In the genomic region with DNA sequence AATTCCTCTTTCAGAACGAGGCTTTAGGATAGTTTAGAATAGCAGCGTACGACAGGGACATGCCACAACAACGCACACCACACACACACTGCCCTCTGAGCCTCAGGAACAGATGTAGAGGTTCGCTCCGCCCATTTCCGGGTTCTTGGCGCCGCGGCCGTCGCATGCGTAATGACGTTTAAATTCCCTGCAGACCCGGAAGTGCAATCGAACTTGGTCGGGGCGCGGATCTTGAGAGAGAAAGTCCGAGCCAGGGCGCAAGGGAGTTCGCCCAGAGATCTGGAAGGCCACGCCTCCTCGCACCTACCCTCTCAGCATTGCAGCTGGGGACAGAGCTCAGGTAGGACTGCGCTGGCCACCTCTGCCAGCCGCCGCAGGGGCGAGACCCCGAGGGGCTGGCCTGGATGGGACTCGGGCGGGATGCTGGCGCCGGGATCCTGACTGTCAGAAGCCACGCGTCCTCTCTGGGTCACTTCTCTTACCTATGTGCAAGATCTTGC, we compare ENCODE assay signal across 8 mouse cellular contexts. TPM values are rescaled to one million over a fixed set of nuclear protein-coding genes. Genes with fewer than 3 reads are reported as not detected.
DNase-seq lines count a peak whose midpoint lies in the region; ATAC-seq and TF ChIP-seq lines count a peak whose summit lies in the region.

No protein-coding gene starts in this region.

- no peaks in the 10 kb centered on the region for H3K27me3 ChIP-seq in forebrain, embryonic 10.5 days (ENCODE audit: poor library complexity, severe bottlenecking)
- no peaks in the 10 kb centered on the region for H3K27me3 ChIP-seq in heart, embryonic 15.5 days
- no peaks in the 10 kb centered on the region for H3K27me3 ChIP-seq in liver, embryonic 14.5 days (ENCODE audit: control insufficient read depth, insufficient read depth, low read length)
- H3K27me3 ChIP-seq in neural tube, embryonic 11.5 days (ENCODE audit: control insufficient read depth, insufficient read depth, low read length) = no peaks in the 10 kb centered on the region
- H3K27me3 ChIP-seq in stomach, postnatal 0 days (ENCODE audit: control insufficient read depth, insufficient read depth, low read length) = no peaks in the 10 kb centered on the region

- no peaks in the 10 kb centered on the region for H3K36me3 ChIP-seq in forebrain, embryonic 10.5 days (replicated peaks)
- H3K36me3 ChIP-seq in heart, embryonic 15.5 days = no peaks in the 10 kb centered on the region
- H3K36me3 ChIP-seq in liver, embryonic 14.5 days (replicated peaks; ENCODE audit: control insufficient read depth, insufficient read depth, low read depth) = no peaks in the 10 kb centered on the region
- H3K36me3 ChIP-seq in neural tube, embryonic 11.5 days (ENCODE audit: control insufficient read depth, insufficient read depth, low read length) = no peaks in the 10 kb centered on the region
- H3K36me3 ChIP-seq in stomach, postnatal 0 days (ENCODE audit: control insufficient read depth, insufficient read depth, low read length) = no peaks in the 10 kb centered on the region

- no peak for TF ChIP-seq EP300 in liver, embryonic 14.5 days (IDR thresholded peaks at IDR 0.05; ENCODE audit: low read depth)
- TF ChIP-seq EP300 in stomach, postnatal 0 days (optimal IDR thresholded peaks at IDR 0.05) = no peak

- DNase-seq in CD8-positive naive resting alpha-beta T cell, adult 2 months (ENCODE audit: low read depth in 2 of 2, low spot score in 2 of 2) = peak; percentile 84 to 89
- DNase-seq in c-Kit-positive CD71-negative TER-119-negative erythroid progenitor cells, embryonic 14.5 days (ENCODE audit: low read depth) = peak; percentile 82
- peak; percentile 89 for DNase-seq in forebrain, embryonic 10.5 days (ENCODE audit: extremely low spot score, low spot score)
- DNase-seq in kidney, postnatal 25 days = peak; percentile 95
- DNase-seq in liver, embryonic 14.5 days (ENCODE audit: low read depth in 3 of 3, low spot score in 3 of 3) = peak; percentile 79 to 83 (median 82)
- DNase-seq in neural tube, embryonic 11.5 days (ENCODE audit: low spot score) = peak; percentile 93
- DNase-seq in stomach, postnatal 0 days (ENCODE audit: low spot score) = peak; percentile 95

- peak overlapping the region; percentile 72 for H3K4me3 ChIP-seq in forebrain, embryonic 10.5 days
- peak overlapping the region; percentile 85 for H3K4me3 ChIP-seq in heart, embryonic 15.5 days
- H3K4me3 ChIP-seq in liver, embryonic 14.5 days (ENCODE audit: insufficient read depth in 1 of 2, low read depth in 2 of 2, low read length in 2 of 2) = peak overlapping the region; percentile 74 to 91
- peak overlapping the region; percentile 91 for H3K4me3 ChIP-seq in neural tube, embryonic 11.5 days (ENCODE audit: low read depth, low read length)
- peak overlapping the region; percentile 79 for H3K4me3 ChIP-seq in stomach, postnatal 0 days (ENCODE audit: low read depth, low read length)

- H3K9me3 ChIP-seq in forebrain, embryonic 10.5 days = no peaks in the 10 kb centered on the region
- H3K9me3 ChIP-seq in heart, embryonic 15.5 days (replicated peaks) = no peaks in the 10 kb centered on the region
- no peaks in the 10 kb centered on the region for H3K9me3 ChIP-seq in liver, embryonic 14.5 days (ENCODE audit: control insufficient read depth, low read length)
- no peaks in the 10 kb centered on the region for H3K9me3 ChIP-seq in neural tube, embryonic 11.5 days (ENCODE audit: control insufficient read depth, low read length)
- no peaks in the 10 kb centered on the region for H3K9me3 ChIP-seq in stomach, postnatal 0 days (ENCODE audit: control insufficient read depth, low read length)

- H3K27ac ChIP-seq in forebrain, embryonic 10.5 days = peak overlapping the region; percentile 88
- peak overlapping the region; percentile 41; the same call in 1 of the 2 replicates for H3K27ac ChIP-seq in heart, embryonic 15.5 days
- H3K27ac ChIP-seq in liver, embryonic 14.5 days = no peak overlapping the region
- no peak overlapping the region for H3K27ac ChIP-seq in neural tube, embryonic 11.5 days (ENCODE audit: low read depth, low read length)
- peak overlapping the region; percentile 73; the same call in 1 of the 2 replicates for H3K27ac ChIP-seq in stomach, postnatal 0 days (replicated peaks)

- TF ChIP-seq CTCF in liver, embryonic 14.5 days (IDR thresholded peaks at IDR 0.05; ENCODE audit: low read depth) = no peak
- no peak for TF ChIP-seq CTCF in stomach, postnatal 0 days (IDR thresholded peaks at IDR 0.05; ENCODE audit: low read depth)

- WGBS in forebrain, embryonic 10.5 days = under 1% methylated on average over 35 of the region's 35 CpGs
- WGBS in heart, embryonic 15.5 days = under 1% methylated on average over 35 of the region's 35 CpGs
- WGBS in liver, embryonic 14.5 days (ENCODE audit: insufficient replicate concordance) = under 1% methylated on average over 35 of the region's 35 CpGs
- WGBS in neural tube, embryonic 11.5 days = under 1% methylated on average over 35 of the region's 35 CpGs
- under 1% methylated on average over 35 of the region's 35 CpGs for WGBS in stomach, postnatal 0 days

- H3K9ac ChIP-seq in heart, embryonic 15.5 days = peak overlapping the region; percentile 86
- peak overlapping the region; percentile 77 for H3K9ac ChIP-seq in liver, embryonic 14.5 days (replicated peaks)
- peak overlapping the region; percentile 82 for H3K9ac ChIP-seq in neural tube, embryonic 11.5 days (ENCODE audit: low read length)
- peak overlapping the region; percentile 84 for H3K9ac ChIP-seq in stomach, postnatal 0 days (ENCODE audit: low read length)

- peaks cover 13% of the 10 kb centered on the region for H3K4me1 ChIP-seq in forebrain, embryonic 10.5 days
- H3K4me1 ChIP-seq in heart, embryonic 15.5 days (replicated peaks) = peaks cover 9% of the 10 kb centered on the region
- H3K4me1 ChIP-seq in liver, embryonic 14.5 days (replicated peaks; ENCODE audit: control insufficient read depth in 2 of 2, insufficient read depth in 2 of 2, low read length in 1 of 2) = peaks cover 3 to 7% of the 10 kb centered on the region in 2 experiments; a peak in 3 of 4 replicates
- H3K4me1 ChIP-seq in neural tube, embryonic 11.5 days (ENCODE audit: control insufficient read depth, insufficient read depth, low read length) = peaks cover 4% of the 10 kb centered on the region; the same call in 1 of the 2 replicates
- peaks cover 3% of the 10 kb centered on the region; the same call in 1 of the 2 replicates for H3K4me1 ChIP-seq in stomach, postnatal 0 days (replicated peaks; ENCODE audit: control insufficient read depth, insufficient read depth)

- ATAC-seq in heart, embryonic 15.5 days (replicated peaks; ENCODE audit: insufficient number of reproducible peaks, insufficient read depth, low FRiP score, low read depth) = peak; percentile 94
- peak; percentile 97 for ATAC-seq in liver, embryonic 14.5 days (ENCODE audit: insufficient read depth)
- peak; percentile 93 for ATAC-seq in neural tube, embryonic 11.5 days (ENCODE audit: insufficient read depth, low FRiP score, low TSS enrichment)
- peak; percentile 98 for ATAC-seq in stomach, postnatal 0 days (ENCODE audit: low FRiP score, low TSS enrichment)

- H3K4me2 ChIP-seq in heart, embryonic 15.5 days = peak overlapping the region; percentile 77
- H3K4me2 ChIP-seq in liver, embryonic 14.5 days (ENCODE audit: low read depth) = peak overlapping the region; percentile 80
- H3K4me2 ChIP-seq in neural tube, embryonic 11.5 days (ENCODE audit: low read depth) = peak overlapping the region; percentile 78
- H3K4me2 ChIP-seq in stomach, postnatal 0 days (replicated peaks; ENCODE audit: low read depth) = peak overlapping the region; percentile 76

RNA-seq across cellular contexts. Expression of a gene that starts 6.7 kb away (rescaled TPM):
- 29.6 and 32.1 TPM in 2 replicates for polyA plus RNA-seq in forebrain, embryonic 10.5 days (2016; fragmentation: Nextera tagmentation; extraction: Ambion mirVana)
- 21.1 and 24.4 TPM in 2 replicates for polyA plus RNA-seq in heart, embryonic 15.5 days (2015; fragmentation: Nextera tagmentation; extraction: Ambion mirVana)
- 2.2 and 2.8 TPM in 2 replicates for polyA plus RNA-seq in liver, embryonic 14.5 days (2012; rRNA removed)
- 8.0 and 9.9 TPM in 2 replicates for polyA plus RNA-seq in liver, embryonic 14.5 days (2014; fragmentation: Nextera tagmentation; extraction: Ambion mirVana)
- polyA plus RNA-seq in neural tube, embryonic 11.5 days (2014; fragmentation: Nextera tagmentation; extraction: Ambion mirVana) = 37.7 and 38.4 TPM in 2 replicates
- polyA plus RNA-seq in stomach, postnatal 0 days (2015; fragmentation: Nextera tagmentation; extraction: Ambion mirVana) = 19.4 and 19.8 TPM in 2 replicates

Comparison
In these comparisons a context has a peak if more than half of its experiments do, and no peak if none do; other contexts are left out.
1. H3K27ac ChIP-seq: peak in forebrain, embryonic 10.5 days (single experiment), heart, embryonic 15.5 days (single experiment) and stomach, postnatal 0 days (single experiment); none in liver, embryonic 14.5 days (single experiment) and neural tube, embryonic 11.5 days (single experiment).
2. Peak in every context shown above with its lines, with median percentiles within 50 percentile points of each other: DNase-seq, H3K4me3 ChIP-seq, ATAC-seq, H3K4me2 ChIP-seq and H3K9ac ChIP-seq.